Mouse (Mus musculus) splenic B cell, adult 2 months (primary cell): ENCODE measurements around the gene Me3.

Source experiments
- DNase-seq: peaks from one replicate; pipeline ENCODE4 v3.0.0-alpha.2; 2011; ENCODE audit warnings: low read depth, low spot score
- H3K27me3 ChIP-seq: 2 replicates; pipeline ENCODE4 v1.6.1; 2012; ENCODE audit warnings: mild to moderate bottlenecking, low read length, moderate library complexity, mixed read lengths; ENCODE audit not compliant: control insufficient read depth, poor library complexity, insufficient read depth, severe bottlenecking
- H3K36me3 ChIP-seq: 2 replicates; pipeline ENCODE4 v1.6.1; 2012; ENCODE audit warnings: mild to moderate bottlenecking, low read length, moderate library complexity, mixed read lengths; ENCODE audit not compliant: control insufficient read depth, poor library complexity, insufficient read depth, severe bottlenecking

The Me3 gene

DNA sequence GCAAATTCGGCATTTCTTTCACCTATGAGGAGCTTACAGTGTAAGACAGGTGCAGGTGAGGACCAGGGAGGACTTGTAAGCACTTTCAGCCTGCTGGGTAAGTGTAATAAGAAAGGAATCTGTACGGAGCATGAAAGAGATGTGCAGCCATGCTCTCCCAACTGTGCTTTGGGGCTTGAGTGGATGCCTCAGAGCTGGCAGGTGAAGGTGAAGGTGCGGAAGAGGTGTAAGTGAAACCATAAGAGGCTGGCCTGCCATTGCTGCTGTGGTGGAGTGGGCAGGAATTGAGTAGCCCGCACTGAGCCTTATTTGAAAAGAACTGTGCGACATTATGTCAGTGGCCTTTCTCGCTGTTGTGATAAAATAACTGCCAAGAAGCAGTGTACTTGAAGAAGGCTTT is 8.3 kb downstream of the Me3 start:
- Histone ChIP-seq H3K36me3 (no peaks in the 10 kb centered on the region), H3K27me3 (no peaks in the 10 kb centered on the region)
- no peak for DNase-seq

DNA sequence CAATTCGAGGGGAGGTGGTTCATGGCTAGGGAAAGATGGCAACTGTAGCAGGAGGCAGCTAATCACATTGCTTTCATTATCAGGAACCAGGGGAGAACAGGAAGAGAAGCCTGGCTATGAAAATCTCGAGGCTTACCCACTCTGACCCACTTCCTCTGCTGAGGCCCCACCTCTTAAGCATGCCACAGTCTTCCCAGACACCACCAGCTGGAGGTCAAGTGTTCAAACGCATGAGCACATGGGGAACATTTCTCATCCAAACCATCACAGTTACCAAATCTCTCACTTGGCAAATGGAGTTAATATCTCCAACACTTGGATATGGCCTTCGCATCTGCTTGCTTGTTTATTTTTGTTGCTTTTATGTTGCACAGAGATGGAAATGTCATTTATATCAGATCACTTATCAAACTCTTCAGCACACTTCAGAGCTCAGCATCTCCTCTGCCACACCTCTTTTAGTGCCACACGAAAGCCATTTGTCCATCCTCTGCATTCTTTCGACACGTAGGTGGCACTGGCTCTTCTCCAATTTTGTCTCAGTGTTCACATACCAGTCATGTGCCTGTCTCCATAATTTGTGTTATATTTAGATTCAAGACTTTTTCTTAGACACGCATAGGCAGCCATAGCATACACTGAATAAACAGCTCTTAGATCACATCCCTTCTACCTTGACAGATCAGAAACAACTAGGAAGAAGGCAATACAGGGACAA is 8.9 kb downstream of the Me3 start:
- DNase-seq = no peak
- H3K36me3 ChIP-seq = no peaks in the 10 kb centered on the region

DNA sequence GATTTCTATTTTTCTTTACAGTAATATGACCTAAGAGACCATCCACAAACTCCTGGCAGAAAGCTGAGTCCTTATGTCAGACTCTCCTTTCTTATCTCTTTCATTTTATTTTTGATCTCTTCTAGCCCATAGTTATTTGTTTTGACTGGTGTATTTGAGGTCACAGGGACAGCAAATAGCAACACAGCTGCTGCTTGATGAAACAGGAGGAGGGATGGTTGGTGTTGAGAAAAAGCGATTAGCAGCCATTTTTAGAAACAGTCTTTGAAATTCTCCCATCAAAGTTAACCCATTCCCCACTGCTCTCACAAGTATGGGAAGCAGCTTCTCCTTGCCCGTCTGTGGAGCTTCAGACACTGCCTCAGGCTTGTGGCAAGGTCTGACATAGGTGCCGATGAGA is 12.8 kb downstream of the Me3 start:
- no peak for DNase-seq
- Histone ChIP-seq H3K36me3 (no peaks in the 10 kb centered on the region), H3K27me3 (no peaks in the 10 kb centered on the region)

More for the DNA sequence above, 8.9 kb downstream of the Me3 start:
- no peaks in the 10 kb centered on the region for H3K27me3 ChIP-seq

DNA sequence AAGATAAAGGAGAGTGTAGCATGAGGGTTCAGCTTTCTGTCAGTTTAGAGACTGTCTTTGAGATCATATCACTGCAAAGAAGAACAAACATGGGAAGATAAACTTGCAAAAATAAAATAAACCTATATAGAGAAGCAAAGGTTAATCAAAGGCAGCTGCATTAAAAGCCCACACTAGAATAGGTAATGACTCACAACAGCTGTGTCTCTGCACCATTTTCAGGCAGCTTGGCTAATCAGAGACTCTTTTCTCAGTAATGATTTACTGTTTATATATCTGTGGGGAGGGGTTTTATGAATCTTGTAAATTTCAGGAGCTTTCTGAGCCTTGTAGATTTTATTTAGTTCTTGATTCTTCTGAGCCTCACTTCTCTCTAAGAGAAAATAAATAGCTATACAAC is 15.7 kb downstream of the Me3 start:
- Histone ChIP-seq H3K27me3 (no peaks in the 10 kb centered on the region), H3K36me3 (no peaks in the 10 kb centered on the region)
- no peak for DNase-seq

DNA sequence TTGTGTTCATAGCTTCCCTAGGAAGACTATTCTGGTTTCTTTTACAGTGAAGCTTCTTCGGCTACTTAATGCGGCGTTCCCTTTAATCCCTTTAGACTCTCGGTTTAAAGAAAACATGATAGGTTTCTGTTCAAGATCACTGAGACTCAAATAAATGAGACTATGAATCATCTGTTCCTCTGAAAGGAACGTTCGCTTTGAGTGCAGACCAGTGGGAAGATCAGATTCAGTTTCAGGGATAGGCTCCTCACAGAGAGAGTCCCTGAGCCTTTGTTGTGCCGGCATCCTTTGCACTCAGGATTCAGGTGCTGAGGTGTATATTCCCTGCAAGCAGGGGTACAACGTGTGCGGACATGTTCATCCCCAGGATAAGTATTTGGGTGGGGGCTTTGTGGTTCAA is 25.0 kb downstream of the Me3 start:
- DNase-seq = no peak
- H3K27me3 ChIP-seq = no peaks in the 10 kb centered on the region; the same call in 1 of the 2 replicates
- no peaks in the 10 kb centered on the region for H3K36me3 ChIP-seq

DNA sequence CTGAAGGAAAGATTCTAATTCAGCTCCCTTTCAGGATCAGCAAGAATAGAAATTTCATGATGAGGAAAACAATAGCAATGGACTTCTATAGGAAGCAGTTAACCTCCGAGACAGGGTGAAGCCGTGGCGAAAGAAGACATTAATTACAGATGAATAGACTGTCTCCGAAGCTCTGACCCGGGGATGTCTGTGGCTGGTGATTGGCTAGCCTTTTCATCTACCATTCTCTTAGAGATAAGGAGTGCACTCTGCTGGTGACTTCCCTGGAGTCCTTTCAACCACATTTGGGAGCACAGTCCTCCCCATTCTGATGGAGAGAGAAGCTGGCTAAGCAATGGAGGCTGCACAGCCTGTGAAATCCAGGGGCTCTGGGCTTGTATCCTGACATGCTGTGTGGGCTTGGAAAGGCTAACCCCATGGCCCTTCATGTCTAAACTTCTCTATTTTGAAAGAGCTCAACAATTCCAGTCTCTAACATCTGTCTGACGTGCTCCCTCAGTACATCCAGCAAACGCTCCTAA is 25.6 kb downstream of the Me3 start:
- no peak for DNase-seq
- no peaks in the 10 kb centered on the region for H3K36me3 ChIP-seq
- H3K27me3 ChIP-seq = no peaks in the 10 kb centered on the region; the same call in 1 of the 2 replicates

DNA sequence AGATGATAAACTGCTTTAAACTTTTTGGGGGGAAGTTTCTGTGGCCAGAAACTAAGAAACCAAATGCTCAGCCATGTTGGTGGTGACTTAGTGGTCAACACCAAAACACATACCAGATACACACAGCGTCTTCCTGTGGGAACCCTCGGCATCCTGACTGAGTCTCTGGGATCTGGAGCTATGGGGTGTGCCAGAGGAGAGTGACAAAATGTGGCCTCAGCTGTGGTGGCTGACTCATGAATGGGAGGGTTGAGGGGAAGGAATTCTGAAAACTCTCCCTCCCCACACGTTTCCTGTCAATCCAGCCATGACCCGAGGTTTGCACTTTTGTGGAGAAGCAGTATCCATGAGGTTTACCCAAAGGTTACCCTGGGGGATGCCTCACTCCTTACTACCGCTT is 32.0 kb downstream of the Me3 start:
- Histone ChIP-seq H3K36me3 (no peaks in the 10 kb centered on the region), H3K27me3 (no peaks in the 10 kb centered on the region)
- no peak for DNase-seq

DNA sequence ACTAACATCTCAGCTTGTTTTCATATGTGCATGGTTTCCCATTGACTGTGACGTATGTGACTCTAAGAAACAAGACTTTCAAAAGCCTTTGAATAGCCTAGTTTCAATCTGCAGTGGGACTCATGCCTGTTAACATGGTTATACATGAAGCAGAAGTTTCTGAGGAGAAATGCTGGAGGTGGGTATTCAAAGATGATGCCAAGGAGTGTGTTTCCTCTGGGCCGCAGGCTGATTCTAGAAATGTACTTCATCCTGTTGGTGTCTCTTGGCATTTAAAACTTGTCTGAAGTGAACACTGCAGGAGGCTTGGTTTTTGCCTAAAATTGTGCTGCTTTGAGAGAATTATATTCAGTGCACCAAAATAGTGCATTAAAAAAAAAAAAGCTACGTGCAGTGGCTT is 34.2 kb downstream of the Me3 start:
- Histone ChIP-seq H3K27me3 (no peaks in the 10 kb centered on the region), H3K36me3 (no peaks in the 10 kb centered on the region)
- DNase-seq = no peak

DNA sequence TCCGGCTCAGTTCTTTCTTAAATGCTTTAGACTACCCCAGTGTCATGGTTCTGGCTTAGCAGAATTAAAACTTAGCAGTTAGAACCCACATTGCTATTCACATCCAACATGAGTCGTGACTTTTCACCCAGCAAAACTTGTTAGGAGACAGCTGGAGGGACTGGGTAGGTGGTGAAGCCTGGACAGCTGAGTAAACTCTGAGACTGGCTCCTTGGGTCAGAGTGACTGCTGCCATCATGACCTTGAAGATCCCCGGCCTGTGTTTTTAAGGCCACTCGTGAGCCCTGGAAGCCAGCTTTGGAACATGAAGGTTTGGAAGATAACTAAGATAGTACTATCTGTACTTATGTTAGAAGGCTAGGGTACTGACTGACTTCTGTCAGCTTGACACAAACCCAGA is 35.4 kb downstream of the Me3 start:
- no peak for DNase-seq
- Histone ChIP-seq H3K36me3 (no peaks in the 10 kb centered on the region), H3K27me3 (no peaks in the 10 kb centered on the region)

DNA sequence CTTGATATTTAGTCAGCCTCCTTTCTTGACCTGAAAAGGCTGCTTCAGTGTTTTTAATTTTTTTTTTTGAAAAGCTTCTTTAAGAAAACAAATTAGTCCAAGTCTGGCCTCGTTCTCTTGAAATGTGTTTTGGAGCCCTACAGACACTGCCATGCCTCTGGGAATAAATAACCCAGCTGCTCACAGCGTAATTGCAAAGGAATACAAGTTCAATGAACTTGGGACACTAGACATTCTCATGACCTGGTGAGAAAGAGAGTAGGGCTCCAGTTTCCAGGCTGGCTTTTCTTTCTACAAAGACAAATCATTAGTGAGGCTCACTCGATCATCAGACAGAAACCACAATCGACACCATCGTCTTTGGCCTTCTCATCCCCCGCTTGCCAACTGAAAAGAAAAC is 37.3 kb downstream of the Me3 start:
- no peak for DNase-seq
- Histone ChIP-seq H3K36me3 (no peaks in the 10 kb centered on the region), H3K27me3 (no peaks in the 10 kb centered on the region)

DNA sequence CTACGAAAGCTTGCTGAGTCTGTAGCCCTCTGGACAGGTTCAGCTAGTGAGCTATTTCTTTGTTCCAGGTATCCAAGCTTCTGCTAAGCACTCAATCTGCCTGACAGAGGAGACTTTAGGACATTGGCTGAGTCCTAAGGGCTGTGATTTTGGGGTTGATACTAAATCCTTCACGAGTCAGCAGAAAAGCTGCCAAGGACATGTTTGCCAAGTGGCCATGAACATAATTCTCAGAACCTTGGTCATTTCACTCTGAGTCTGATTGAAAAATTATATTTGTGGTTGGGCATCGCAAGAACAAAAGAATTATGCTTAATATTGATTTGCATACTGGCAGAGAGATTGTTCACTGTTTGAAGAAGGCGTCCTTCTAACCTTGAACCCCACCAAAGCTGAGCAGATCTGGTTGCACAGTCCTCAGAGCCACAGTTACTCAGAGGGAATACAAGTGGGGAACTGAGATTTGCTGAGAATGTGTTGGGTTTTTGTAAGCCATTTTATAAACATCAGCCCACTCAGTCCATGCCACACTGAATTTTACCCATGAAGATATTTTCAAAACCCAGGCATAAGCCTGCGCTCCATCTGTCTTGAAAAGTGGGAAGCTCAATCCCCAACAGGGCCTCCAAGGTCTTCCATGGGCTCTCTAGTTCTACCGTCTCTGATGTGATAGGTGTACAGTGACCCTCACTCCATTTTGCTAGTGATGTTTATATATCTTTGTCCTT is 39.1 kb downstream of the Me3 start:
- Histone ChIP-seq H3K27me3 (no peaks in the 10 kb centered on the region), H3K36me3 (no peaks in the 10 kb centered on the region)
- DNase-seq = no peak

DNA sequence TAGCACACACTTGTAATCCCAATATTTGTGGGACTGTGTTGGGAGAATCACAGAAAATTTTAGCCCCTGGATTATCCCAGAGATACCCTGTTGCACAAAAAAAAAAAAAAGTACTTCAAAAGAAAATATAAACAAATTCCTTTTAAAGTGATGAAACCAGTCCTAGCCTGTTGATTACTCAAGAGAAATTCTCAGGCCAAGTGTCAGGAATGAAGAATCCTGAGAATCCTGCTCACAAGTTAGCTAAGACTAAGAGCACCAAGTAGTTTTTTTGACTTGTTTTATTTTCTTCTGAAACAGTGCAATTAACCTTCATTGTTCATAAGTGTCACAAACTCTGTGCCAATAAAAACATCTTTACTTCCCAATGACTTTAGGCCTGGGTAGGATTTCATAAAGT is 44.0 kb downstream of the Me3 start:
- DNase-seq = no peak
- Histone ChIP-seq H3K36me3 (no peaks in the 10 kb centered on the region), H3K27me3 (no peaks in the 10 kb centered on the region)

DNA sequence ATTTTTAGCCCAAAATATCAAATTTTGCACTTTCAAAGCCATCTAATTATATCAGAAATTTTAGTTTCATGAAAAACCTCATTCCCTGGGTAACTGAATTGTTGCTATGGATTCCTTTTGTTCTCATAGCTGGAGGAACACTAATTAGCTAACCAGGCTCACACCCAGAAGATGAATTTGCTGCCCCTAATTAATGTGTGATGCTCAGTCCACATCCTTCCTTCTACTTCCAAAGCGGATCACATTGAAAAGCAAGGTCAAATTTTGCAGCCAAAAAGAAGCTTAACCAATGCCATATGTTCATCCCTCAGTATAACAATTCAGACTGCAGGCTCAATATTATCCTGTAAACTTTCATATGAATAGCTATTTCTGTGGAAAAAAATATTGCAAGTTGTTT is 45.7 kb downstream of the Me3 start:
- Histone ChIP-seq H3K27me3 (no peaks in the 10 kb centered on the region), H3K36me3 (no peaks in the 10 kb centered on the region)
- no peak for DNase-seq

DNA sequence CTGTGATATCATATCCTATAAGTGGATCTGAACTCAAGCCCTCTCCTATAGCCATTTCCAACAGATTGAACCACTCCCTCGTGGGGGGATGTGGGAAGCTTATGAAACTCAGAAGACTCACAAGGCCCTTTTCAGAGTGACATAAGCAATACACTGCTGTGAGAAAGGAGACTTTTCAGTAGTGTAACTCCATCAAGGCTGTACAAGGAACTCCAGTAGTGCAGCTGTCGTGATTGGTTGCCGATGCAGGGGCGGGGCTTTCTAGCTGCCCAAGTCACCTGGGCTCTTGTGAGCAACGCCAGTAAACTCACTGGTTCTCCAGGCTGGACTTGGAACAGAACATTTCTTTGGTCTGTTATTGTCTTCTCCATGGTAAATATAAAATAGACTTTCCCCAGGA is 46.5 kb downstream of the Me3 start:
- Histone ChIP-seq H3K27me3 (no peaks in the 10 kb centered on the region), H3K36me3 (no peaks in the 10 kb centered on the region)
- no peak for DNase-seq

DNA sequence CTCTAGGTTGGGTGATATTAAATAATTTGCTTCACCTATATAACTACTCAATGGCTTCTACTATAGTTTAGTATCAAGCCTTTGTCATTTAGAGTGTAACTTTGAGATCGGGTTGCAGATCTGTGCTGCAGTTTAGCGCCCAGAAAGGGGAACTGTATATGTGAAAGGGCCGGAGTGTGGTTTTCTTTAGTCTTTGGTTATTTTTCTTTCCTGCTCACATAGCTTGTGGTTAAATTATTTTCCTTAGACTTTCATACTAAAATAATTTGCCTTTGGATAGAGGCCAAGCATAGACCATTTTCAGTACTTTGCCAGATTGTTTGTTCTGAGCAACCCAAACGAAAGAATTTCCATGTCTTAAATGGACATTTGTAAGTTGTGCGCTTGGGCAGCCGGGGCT is 46.9 kb downstream of the Me3 start:
- Histone ChIP-seq H3K27me3 (no peaks in the 10 kb centered on the region), H3K36me3 (no peaks in the 10 kb centered on the region)
- DNase-seq = no peak
